Mouse (Mus musculus) neural tube, embryonic 11.5 days (tissue): Measurements from ENCODE around the gene Gtpbp6. TPM values are rescaled to one million over a fixed set of nuclear protein-coding genes. Genes with fewer than 3 reads are reported as not detected.
"Not testable (repeated sequence)": the region's sequence is repeated elsewhere in the genome, so short reads cannot be mapped to it uniquely, and the experiment has no call there.

Experiments used
- ATAC-seq: fragments of 200-750 bp; cut with Nextera tagmentation; 2 replicates; pipeline ENCODE4 v1.8.0; 2017; ENCODE audit warnings: moderate number of reproducible peaks, mild to moderate bottlenecking, moderate TSS enrichment, moderate library complexity; ENCODE audit not compliant: insufficient read depth, low FRiP score, low TSS enrichment
- DNase-seq: peaks from one replicate; pipeline ENCODE4 v3.0.0-alpha.2; 2015; ENCODE audit warnings: low spot score
- H3K27ac ChIP-seq: fragments of 300-500 bp; sonication (generic); 2 replicates; pipeline ENCODE4 v1.5.1; 2014; ENCODE audit warnings: low read depth, mild to moderate bottlenecking, low read length
- H3K27me3 ChIP-seq: fragments of 300-500 bp; sonication (generic); 2 replicates; pipeline ENCODE4 v1.6.1; 2014; ENCODE audit warnings: mild to moderate bottlenecking, low read length, mixed read lengths; ENCODE audit not compliant: control insufficient read depth, insufficient read depth
- H3K36me3 ChIP-seq: fragments of 300-500 bp; sonication (generic); 2 replicates; pipeline ENCODE4 v1.6.1; 2014; ENCODE audit warnings: mild to moderate bottlenecking, low read length, moderate library complexity, mixed read lengths; ENCODE audit not compliant: control insufficient read depth, insufficient read depth
- H3K4me1 ChIP-seq: fragments of 300-500 bp; sonication (generic); 2 replicates; pipeline ENCODE4 v1.6.1; 2014; ENCODE audit warnings: low read length, mixed read lengths; ENCODE audit not compliant: control insufficient read depth, insufficient read depth
- H3K4me2 ChIP-seq: fragments of 300-500 bp; sonication (generic); 2 replicates; pipeline ENCODE4 v1.6.1; 2014; ENCODE audit warnings: low read depth, mild to moderate bottlenecking, moderate library complexity
- H3K4me3 ChIP-seq: fragments of 300-500 bp; sonication (generic); 2 replicates; pipeline ENCODE4 v1.5.1; 2014; ENCODE audit warnings: low read depth, low read length
- H3K9ac ChIP-seq: fragments of 300-500 bp; sonication (generic); 2 replicates; pipeline ENCODE4 v1.6.1; 2014; ENCODE audit warnings: mild to moderate bottlenecking, low read length
- H3K9me3 ChIP-seq: fragments of 300-500 bp; sonication (generic); 2 replicates; pipeline ENCODE4 v1.6.1; 2016; ENCODE audit warnings: low read length; ENCODE audit not compliant: control insufficient read depth
- WGBS: fragments of 180-500 bp; shearing (Covaris S2); extraction: QIAGEN DNeasy Blood & Tissue Kit; methylation state at CpG from one replicate; pipeline ENCODE4 v1.1.7; 2014; 5-methylcytosine and 5-hydroxymethylcytosine counted together
- polyA plus RNA-seq: library from polyadenylated mRNA; unstranded; fragments of >200 nt; fragmentation: Nextera tagmentation; extraction: Ambion mirVana; gene quantifications from 2 replicates; pipeline ENCODE4 v1.2.1, GENCODE M21; 2014

The Gtpbp6 gene
- polyA plus RNA-seq, 1 experiment from 2014 or later = 32.7 TPM

DNA sequence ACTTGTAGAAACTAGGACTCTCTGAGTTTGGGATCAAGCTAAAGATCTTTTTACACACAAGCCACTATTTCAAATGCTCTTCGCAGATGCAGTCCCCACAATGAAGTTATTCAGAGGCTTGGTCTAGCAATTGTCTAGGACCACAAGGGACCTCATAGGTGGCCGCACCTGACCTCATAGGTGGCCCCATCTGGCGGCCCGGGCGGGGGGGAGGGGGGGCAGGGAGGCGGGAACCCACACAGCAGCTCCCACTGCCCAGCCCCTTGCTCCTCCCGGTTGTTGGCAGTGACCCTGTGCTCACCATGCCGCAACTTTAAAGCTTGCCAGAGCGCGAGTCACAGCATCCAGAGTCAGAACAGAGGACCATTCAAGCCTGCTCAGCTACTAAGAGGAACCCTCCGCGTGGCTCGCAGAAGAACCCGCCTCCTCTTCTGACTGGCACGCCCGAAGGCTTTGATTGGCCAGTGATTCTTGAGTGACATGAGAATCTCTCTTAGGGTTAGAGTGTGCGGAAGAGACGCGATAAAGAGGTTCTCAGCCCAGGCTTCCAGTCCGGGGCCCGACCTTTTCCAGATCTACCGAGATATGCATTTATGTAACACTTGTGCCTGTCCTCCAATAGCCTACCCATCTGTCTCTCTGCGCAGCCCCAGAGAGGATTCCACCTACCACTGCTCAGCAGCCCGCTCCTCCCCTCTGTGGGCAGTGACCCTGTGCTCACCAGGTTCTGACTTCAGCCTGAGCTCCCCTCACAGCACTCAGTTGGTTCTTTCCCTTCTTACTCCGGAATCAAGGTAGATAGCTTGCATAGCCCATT, 13.8 kb downstream of the Gtpbp6 start, which contains the start of gene Gm35315:
Gm35315 (minus strand) TSS at position 391 of the 817 bp plus-strand sequence.
- Histone ChIP-seq H3K4me3 (peak within 1 kb of the TSS; percentile 49), H3K27me3 (no peaks in the 10 kb centered on the region), H3K36me3 (no peaks in the 10 kb centered on the region), H3K4me1 (no peaks in the 10 kb centered on the region), H3K9me3 (no peaks in the 10 kb centered on the region), H3K9ac (peak within 1 kb of the TSS; percentile 62), H3K4me2 (peak within 1 kb of the TSS; percentile 50), H3K27ac (no peak within 1 kb of the TSS)
- DNase-seq (peak; percentile 88), ATAC-seq (peak; percentile 96)
- under 1% methylated on average over 25 of the region's 25 CpGs for WGBS

DNA sequence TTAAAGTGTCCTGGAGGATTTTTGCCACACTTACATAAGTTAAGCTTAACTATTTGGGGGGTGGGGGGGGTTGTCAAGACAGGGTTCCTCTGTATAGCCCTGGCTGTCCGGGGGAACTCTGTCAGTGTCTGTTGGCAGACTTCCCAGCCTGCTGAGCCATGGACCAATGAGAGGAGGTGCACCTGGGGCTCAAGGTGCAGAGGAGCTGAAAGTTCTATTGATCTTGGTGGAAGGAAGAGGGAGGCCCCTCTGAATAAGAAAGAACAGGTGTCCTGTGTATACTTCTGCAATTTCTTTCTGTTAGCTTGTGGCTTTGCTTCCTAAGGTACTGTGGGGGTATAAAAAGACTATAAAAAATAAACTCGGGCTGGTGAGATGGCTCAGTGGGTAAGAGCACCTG, 16.5 kb downstream of the Gtpbp6 start:
- DNase-seq (no peak), ATAC-seq (no peak)
- Histone ChIP-seq H3K9me3 (no peaks in the 10 kb centered on the region), H3K36me3 (no peaks in the 10 kb centered on the region), H3K9ac (no peak overlapping the region), H3K4me1 (no peaks in the 10 kb centered on the region), H3K4me2 (no peak overlapping the region), H3K27me3 (no peaks in the 10 kb centered on the region), H3K4me3 (no peak overlapping the region), H3K27ac (no peak overlapping the region)
- WGBS = 75% methylated on average over 2 of the region's 2 CpGs

DNA sequence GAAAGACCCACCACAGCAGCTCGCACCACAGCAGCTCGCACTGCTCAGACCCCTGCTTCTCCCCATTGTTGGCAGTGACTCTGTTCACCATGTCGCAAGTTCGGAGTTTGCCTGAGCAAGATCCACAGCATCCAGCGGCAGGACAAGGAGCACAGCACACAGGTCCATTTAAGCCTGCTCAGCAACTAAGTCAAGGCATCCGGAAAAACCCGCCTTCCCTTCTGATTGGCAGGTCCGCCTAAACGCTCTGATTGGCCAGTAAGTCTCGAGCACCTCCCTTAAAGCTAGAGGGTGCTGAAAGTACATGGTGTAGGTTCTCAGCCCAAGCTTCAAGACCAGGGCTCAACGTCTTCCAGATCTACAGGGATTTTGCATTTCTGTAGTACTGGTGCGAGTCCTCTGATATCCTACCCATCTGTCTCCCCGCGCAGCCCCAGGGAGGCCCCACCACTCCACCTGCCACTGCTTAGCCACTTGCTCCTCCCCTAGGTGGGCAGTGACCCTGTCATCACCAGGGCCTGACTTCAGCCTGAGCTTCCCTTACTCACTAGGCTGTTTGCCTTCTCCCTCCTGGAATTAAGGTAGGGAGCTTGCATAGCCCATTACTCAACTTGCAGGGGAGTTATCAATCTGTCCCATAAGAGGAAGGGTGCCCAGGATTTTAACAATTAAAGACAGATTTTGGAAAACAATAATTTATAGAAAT, 21.7 kb downstream of the Gtpbp6 start:
- Histone ChIP-seq H3K4me2 (no peak overlapping the region), H3K36me3 (no peaks in the 10 kb centered on the region), H3K9ac (no peak overlapping the region), H3K27me3 (no peaks in the 10 kb centered on the region), H3K27ac (no peak overlapping the region), H3K4me3 (no peak overlapping the region), H3K9me3 (0 out of 2 replicates have a peak, but pooled peaks cover 2% of the 10 kb centered on the region), H3K4me1 (no peaks in the 10 kb centered on the region)
- no peak for DNase-seq
- ATAC-seq = no peak
- 37% methylated on average over 14 of the region's 14 CpGs for WGBS

DNA sequence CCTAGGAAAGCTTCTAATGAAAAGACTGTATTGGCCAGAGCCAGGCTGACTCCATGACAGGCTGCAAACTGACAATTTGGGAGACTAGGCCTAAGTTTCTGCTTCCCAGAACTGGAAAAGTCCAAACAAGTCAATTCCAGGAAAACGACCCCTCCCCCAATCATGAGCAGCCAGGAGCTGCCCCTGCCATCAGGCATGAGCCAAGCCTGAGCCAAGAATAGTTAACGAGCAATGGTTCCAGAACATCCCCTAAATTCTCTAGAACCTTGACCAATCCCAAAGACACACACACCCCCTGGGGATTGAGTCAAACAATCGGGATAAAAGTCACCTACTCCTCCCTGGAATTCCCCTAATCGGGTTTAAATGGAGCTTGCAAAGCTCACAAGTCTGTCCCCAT, 25.0 kb downstream of the Gtpbp6 start:
- Histone ChIP-seq H3K4me1 (no peaks in the 10 kb centered on the region), H3K9me3 (0 out of 2 replicates have a peak, but pooled peaks cover 2% of the 10 kb centered on the region), H3K4me3 (no peak overlapping the region), H3K36me3 (no peaks in the 10 kb centered on the region), H3K27me3 (no peaks in the 10 kb centered on the region), H3K4me2 (no peak overlapping the region), H3K27ac (no peak overlapping the region), H3K9ac (no peak overlapping the region)
- 80% methylated on average over 4 of the region's 4 CpGs for WGBS
- DNase-seq (no peak), ATAC-seq (no peak)

- not testable (repeated sequence) for H3K27ac ChIP-seq, H3K36me3 ChIP-seq, H3K4me2 ChIP-seq, DNase-seq, H3K4me1 ChIP-seq, H3K4me3 ChIP-seq, ATAC-seq, H3K27me3 ChIP-seq, H3K9ac ChIP-seq
- 84% methylated on average over 2 of the region's 2 CpGs for WGBS
- peaks cover 12% of the 10 kb centered on the region for H3K9me3 ChIP-seq
Measured at GRCm38 (mm10) chr5:110072413-110072812, 35.6 kb downstream of the Gtpbp6 start, which contains the start of gene Gm17655. Gene Gm17655 (minus strand): TSS chr5:110072513.

DNA sequence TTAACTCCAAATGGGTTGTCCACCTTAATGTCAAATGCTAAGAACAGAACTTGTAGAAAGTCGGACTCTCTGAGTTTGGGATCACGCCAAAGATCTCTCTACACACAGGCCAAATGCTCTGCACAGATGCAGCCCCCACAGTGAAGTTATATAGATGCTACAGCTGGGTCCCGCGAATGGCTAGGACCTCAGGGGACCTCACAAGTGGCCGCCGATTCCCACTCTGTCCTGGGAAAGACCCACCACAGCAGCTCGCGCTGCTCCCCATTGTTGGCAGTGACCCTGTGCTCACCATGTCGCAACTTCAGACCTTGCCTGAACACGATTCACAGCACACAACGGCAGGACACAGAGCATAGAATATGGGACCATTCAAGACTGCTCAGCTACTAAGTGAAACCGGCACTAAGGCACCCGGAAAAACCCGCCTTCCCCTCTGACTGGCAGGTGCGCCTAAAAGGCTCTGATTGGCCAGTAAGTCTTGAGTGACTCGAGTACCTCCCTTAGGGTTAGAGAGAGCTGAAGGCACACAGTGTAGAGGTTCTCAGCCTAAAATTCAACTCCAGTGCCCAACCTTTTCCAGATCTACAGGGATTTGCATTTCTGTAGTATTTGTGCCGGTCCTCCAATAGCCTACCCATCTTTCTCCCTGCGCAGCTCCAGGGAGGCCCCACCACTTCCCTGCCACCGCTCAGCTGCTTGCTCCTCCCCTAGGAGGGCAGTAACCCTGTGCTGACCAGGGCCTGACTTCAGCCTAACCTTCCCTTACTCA, 50.2 kb downstream of the Gtpbp6 start:
- peak; percentile 96 for ATAC-seq
- no peak overlapping the region for H3K27ac ChIP-seq

More for the DNA sequence above, 50.2 kb downstream of the Gtpbp6 start:
- Histone ChIP-seq H3K4me1 (no peaks in the 10 kb centered on the region), H3K9me3 (no peaks in the 10 kb centered on the region), H3K4me3 (peak overlapping the region; percentile 52), H3K4me2 (peak overlapping the region; percentile 51), H3K36me3 (no peaks in the 10 kb centered on the region), H3K27me3 (no peaks in the 10 kb centered on the region), H3K9ac (peak overlapping the region; percentile 56)
- 4% methylated on average over 19 of the region's 19 CpGs for whole genome bisulfite sequencing
- DNase-seq = peak; percentile 78

Other genes with a start within 250 kb of the Gtpbp6 start
- gene Gm15446, start 184.8 kb downstream of the Gtpbp6 start, polyA plus RNA-seq = 0.57 and 0.76 TPM in 2 replicates
- gene Zfp932, start 111.7 kb downstream of the Gtpbp6 start, polyA plus RNA-seq = 22.6 and 23.2 TPM in 2 replicates
- gene Gm17655, start 35.7 kb downstream of the Gtpbp6 start, polyA plus RNA-seq = 8.2 and 9.5 TPM in 2 replicates
- gene Gm35315, start 13.8 kb downstream of the Gtpbp6 start, polyA plus RNA-seq = 0.62 and 0.82 TPM in 2 replicates
- gene Plcxd1, start 8.2 kb downstream of the Gtpbp6 start, polyA plus RNA-seq = 0.32 and 0.73 TPM in 2 replicates
- gene Zfp605, start 1.9 kb upstream of the Gtpbp6 start, polyA plus RNA-seq = 5.0 and 6.8 TPM in 2 replicates
- 83.9 and 95.0 TPM in 2 replicates for gene Chfr, start 27.6 kb upstream of the Gtpbp6 start, polyA plus RNA-seq
- 23.2 and 24.0 TPM in 2 replicates for gene Golga3, start 68.5 kb upstream of the Gtpbp6 start, polyA plus RNA-seq
- gene Ankle2, start 122.8 kb upstream of the Gtpbp6 start, polyA plus RNA-seq = 35.5 and 39.9 TPM in 2 replicates
- gene Pgam5, start 161.7 kb upstream of the Gtpbp6 start, polyA plus RNA-seq = 95.2 and 106 TPM in 2 replicates
- 9.5 and 11.6 TPM in 2 replicates for gene Pxmp2, start 178.0 kb upstream of the Gtpbp6 start, polyA plus RNA-seq
- gene Pole, start 178.1 kb upstream of the Gtpbp6 start, polyA plus RNA-seq = 36.4 and 40.1 TPM in 2 replicates
- 0.59 and 1.4 TPM in 2 replicates for gene P2rx2, start 235.0 kb upstream of the Gtpbp6 start, polyA plus RNA-seq
- not detected in 2 replicates for gene Lrcol1, start 236.5 kb upstream of the Gtpbp6 start, polyA plus RNA-seq